Mouse (Mus musculus) heart, adult 2 months (tissue): Measurements from ENCODE around the gene Acbd5.

ENCODE experiments used
- CTCF ChIP-seq: fragments of 200-600 bp; IDR thresholded peaks from 2 replicates; pipeline ENCODE4 v1.8.1; 2022; ENCODE audit warnings: antibody characterized with exemption, mild to moderate bottlenecking, moderate library complexity
- POLR2A ChIP-seq: fragments of 200-500 bp; IDR thresholded peaks from 2 replicates; pipeline ENCODE4 v1.6.1; 2011; ENCODE audit warnings: mild to moderate bottlenecking, low read depth, low read length, control low read depth; ENCODE audit not compliant: insufficient read depth

GRCm38 (mm10) chr2:23021320-23021719, 46.6 kb upstream of the Acbd5 start:
- TF ChIP-seq CTCF (no peak), POLR2A (no peak)
